Mouse (Mus musculus) stomach, embryonic 16.5 days (tissue): ENCODE measurements around the gene Obsl1. TPM values are rescaled to one million over a fixed set of nuclear protein-coding genes. Genes with fewer than 3 reads are reported as not detected.

Source experiments
- ATAC-seq: fragments of 200-750 bp; cut with Nextera tagmentation; 2 replicates; pipeline ENCODE4 v1.8.0; 2017; ENCODE audit warnings: moderate number of reproducible peaks, moderate TSS enrichment; ENCODE audit not compliant: insufficient read depth, low FRiP score
- H3K27ac ChIP-seq: fragments of 300-500 bp; sonication (generic); 2 replicates; pipeline ENCODE4 v1.5.1; 2014; ENCODE audit warnings: low read length
- H3K27me3 ChIP-seq: fragments of 300-500 bp; sonication (generic); 2 replicates; pipeline ENCODE4 v1.6.1; 2014; ENCODE audit warnings: low read length, control low read depth, mixed read lengths; ENCODE audit not compliant: control insufficient read depth, insufficient read depth
- H3K36me3 ChIP-seq: fragments of 300-500 bp; sonication (generic); 2 replicates; pipeline ENCODE4 v1.6.1; 2014; ENCODE audit warnings: low read length; ENCODE audit not compliant: control insufficient read depth, insufficient read depth
- H3K4me1 ChIP-seq: fragments of 300-500 bp; sonication (generic); 2 replicates; pipeline ENCODE4 v1.6.1; 2014; ENCODE audit warnings: low read length, control low read depth, mixed read lengths; ENCODE audit not compliant: control insufficient read depth, insufficient read depth
- H3K4me2 ChIP-seq: fragments of 300-500 bp; sonication (generic); 2 replicates; pipeline ENCODE4 v1.6.1; 2014; ENCODE audit warnings: low read depth, low read length, mixed read lengths
- H3K4me3 ChIP-seq: fragments of 300-500 bp; sonication (generic); replicated peaks from 2 replicates; pipeline ENCODE4 v1.5.1; 2014; ENCODE audit warnings: mild to moderate bottlenecking, low read length
- H3K9ac ChIP-seq: fragments of 300-500 bp; sonication (generic); 2 replicates; pipeline ENCODE4 v1.6.1; 2014; ENCODE audit warnings: low read length
- H3K9me3 ChIP-seq: fragments of 300-500 bp; sonication (generic); replicated peaks from 2 replicates; pipeline ENCODE4 v1.6.1; 2016; ENCODE audit warnings: low read length, control low read depth; ENCODE audit not compliant: control insufficient read depth
- whole genome bisulfite sequencing: fragments of 180-500 bp; shearing (Covaris S2); extraction: QIAGEN DNeasy Blood & Tissue Kit; methylation state at CpG from one replicate; pipeline ENCODE4 v1.1.7; 2014; 5-methylcytosine and 5-hydroxymethylcytosine counted together
- polyA plus RNA-seq: library from polyadenylated mRNA; unstranded; fragments of >200 nt; fragmentation: Nextera tagmentation; extraction: Ambion mirVana; gene quantifications from 2 replicates; pipeline ENCODE4 v1.2.1, GENCODE M21; 2015

Gene Obsl1
- polyA plus RNA-seq, 1 experiment from 2014 or later, result 44.4 TPM

DNA sequence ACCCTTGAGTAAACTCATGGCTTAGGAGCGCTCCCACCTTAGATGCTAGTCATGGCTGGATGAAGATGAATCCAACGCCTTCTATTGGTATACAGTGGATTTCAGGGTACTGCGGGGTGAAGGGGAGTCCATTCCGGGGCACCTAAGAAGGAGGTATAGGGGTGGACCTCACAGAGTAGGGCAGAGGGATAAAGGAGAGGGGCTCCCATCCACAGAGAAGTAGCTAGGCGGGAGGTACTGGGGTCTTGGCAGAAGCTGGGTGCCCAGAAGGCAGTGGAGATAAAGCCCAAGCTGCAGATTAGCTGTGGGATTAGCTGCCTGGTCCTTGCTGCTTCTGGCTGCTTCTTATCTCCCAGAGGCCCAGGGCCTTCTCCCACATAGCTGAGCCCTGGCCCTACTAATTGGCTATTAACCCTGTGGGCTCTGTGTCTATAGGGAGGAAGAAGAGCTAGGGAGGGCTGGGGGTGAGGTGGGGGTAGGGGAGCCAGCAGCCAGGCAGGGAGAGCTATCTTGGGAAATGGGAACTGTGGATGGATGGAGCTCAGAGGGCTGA is 42.5 kb downstream of the Obsl1 start:
- H3K9me3 ChIP-seq, result no peaks in the 10 kb centered on the region
- peaks cover 15% of the 10 kb centered on the region; the same call in 1 of the 2 replicates for H3K4me1 ChIP-seq
- no peak overlapping the region for H3K27ac ChIP-seq
- ATAC-seq, result no peak
- no peaks in the 10 kb centered on the region for H3K36me3 ChIP-seq
- peaks cover 6% of the 10 kb centered on the region for H3K27me3 ChIP-seq
- peak overlapping the region; percentile 44; the same call in 1 of the 2 replicates for H3K9ac ChIP-seq
- no peak overlapping the region for H3K4me2 ChIP-seq
- H3K4me3 ChIP-seq, result no peak overlapping the region
- WGBS, result 76% methylated on average over 5 of the region's 5 CpGs

DNA sequence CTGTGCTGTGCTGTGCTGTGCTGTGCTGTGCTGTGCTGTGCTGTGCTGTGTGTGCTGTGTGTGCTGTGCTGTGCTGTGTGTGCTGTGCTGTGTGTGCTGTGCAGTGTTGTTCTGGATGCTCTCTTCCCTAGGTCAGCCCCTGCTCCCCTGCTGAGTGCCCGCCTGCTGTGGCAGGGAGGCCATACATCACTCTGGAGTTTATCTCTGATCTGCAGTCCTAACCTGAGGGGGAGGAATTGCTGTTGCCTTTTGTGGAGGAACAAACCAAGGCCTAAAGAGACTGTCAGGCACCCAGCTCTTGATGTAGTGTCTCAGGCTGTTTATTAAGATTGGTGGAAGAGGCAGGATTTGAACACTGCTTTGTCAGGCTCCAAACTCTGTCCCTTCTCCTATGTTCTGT is 43.6 kb downstream of the Obsl1 start:
- WGBS, result 44% methylated on average over 1 of the region's 1 CpGs
- Histone ChIP-seq H3K9me3 (no peaks in the 10 kb centered on the region), H3K4me2 (no peak overlapping the region), H3K9ac (no peak overlapping the region), H3K4me3 (no peak overlapping the region), H3K27ac (no peak overlapping the region), H3K4me1 (peaks cover 19% of the 10 kb centered on the region; the same call in 1 of the 2 replicates), H3K27me3 (peaks cover 6% of the 10 kb centered on the region), H3K36me3 (no peaks in the 10 kb centered on the region)
- ATAC-seq, result no peak

DNA sequence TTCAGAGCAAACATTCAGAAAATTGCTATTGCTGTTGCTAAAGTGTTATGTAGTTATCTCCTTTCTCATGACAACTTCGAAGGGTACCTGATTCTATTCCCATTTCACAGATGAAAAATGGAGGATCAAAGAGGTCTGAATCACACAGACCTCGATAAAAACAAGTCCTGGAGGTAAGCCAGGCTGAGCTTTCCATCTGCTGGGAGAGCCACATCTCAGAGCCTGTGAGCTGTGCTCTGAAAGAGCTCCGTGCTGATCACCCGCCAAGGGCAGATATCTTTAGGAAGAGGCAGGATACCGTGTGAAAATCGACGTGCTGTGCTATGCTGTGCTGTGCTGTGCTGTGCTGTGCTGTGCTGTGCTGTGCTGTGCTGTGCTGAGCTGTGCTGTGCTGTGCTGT is 46.0 kb downstream of the Obsl1 start:
- H3K27me3 ChIP-seq, result peaks cover 17% of the 10 kb centered on the region
- WGBS, result 69% methylated on average over 7 of the region's 7 CpGs
- no peak overlapping the region for H3K4me2 ChIP-seq
- H3K9ac ChIP-seq, result no peak overlapping the region
- H3K27ac ChIP-seq, result no peak overlapping the region
- H3K4me3 ChIP-seq, result no peak overlapping the region
- H3K36me3 ChIP-seq, result no peaks in the 10 kb centered on the region
- H3K4me1 ChIP-seq, result peaks cover 22% of the 10 kb centered on the region; the same call in 1 of the 2 replicates
- no peak for ATAC-seq
- H3K9me3 ChIP-seq, result no peaks in the 10 kb centered on the region

DNA sequence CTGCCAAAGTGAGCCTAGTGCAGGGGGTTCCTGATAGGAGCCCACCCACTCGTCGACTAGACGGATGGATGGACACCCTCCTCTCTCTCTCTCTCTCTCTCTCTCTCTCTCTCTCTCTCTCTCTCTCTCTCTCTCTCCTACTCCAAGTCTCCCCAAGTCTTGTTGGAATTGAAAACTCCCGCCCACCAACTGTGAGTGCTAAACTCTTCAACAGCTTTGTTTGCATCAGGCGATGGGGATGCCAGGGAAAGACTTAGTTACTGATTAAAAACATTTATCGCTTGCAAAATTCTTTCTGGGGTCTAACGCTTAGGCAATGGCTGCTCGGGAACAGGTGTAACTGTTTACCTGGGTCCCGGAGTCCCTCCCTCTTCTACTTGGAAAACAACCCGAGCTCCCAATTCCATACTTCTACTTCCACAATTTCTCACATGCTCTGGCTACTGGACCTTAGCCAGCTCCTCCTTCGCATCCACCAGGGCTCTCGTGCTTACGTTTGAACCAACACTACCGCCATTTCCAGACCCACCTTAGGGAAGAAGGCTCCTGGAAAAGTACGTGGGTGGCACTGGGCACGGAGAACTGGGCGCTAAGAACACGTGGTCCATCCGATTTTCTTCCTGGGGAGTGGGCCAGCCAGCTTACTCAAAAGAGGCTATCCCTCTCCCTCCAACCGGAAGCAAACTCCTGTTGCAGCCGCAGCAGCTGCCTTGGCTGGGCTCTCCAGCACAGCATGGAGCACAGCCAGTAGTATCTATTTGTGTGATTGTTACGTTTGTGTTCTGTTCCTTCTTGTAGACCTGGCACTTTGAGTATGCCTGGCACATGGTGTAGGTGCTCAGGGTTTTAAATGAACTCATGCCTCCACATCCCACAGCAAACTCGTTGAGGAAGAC is 47.2 kb downstream of the Obsl1 start:
- ATAC-seq, result peak; percentile 18; the same call in 1 of the 2 replicates
- Histone ChIP-seq H3K36me3 (no peaks in the 10 kb centered on the region), H3K27me3 (peaks cover 20% of the 10 kb centered on the region), H3K4me3 (peak overlapping the region; percentile 44), H3K9ac (peak overlapping the region; percentile 73), H3K27ac (peak overlapping the region; percentile 88), H3K4me2 (peak overlapping the region; percentile 64), H3K9me3 (no peaks in the 10 kb centered on the region), H3K4me1 (peaks cover 22% of the 10 kb centered on the region; the same call in 1 of the 2 replicates)
- 8% methylated on average over 23 of the region's 23 CpGs for WGBS

DNA sequence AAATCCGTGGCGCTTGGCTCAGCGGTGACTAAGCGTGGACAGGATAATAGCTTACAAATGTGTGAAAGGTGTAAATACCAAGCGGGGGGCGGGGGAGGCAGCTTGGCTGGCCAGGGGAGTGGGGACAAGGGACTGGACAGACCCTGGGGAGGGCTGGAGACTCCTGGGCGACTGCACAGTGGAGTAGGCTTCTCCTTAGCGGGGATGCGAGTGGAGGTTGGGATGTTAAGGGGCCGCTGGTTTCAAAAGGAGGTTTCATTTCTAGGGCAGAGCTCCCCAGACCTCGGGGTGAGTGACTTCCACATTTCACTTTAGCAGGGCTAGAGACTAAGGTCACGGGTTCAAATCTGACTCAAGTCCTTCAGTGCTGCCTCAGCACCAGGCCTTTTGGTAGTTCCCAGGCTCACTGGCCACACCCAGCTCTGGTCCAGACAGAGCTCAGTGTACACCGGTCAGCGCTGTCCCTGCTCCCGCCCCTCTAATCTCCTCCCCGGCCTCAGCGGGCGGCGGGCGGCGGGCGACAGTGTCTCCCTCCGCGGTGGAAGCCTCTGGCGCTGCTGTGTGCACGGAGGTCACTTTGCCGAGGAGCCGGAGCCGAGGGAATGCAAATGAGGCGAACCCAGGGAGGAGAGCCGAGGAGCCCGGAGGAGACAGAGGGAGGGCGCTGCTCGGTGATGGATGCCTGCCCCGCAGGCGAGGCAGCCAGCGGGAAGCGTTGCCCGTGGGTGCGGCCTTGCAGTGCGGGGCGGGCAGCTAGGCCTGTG is 48.0 kb downstream of the Obsl1 start:
- Histone ChIP-seq H3K9ac (peak overlapping the region; percentile 73), H3K36me3 (no peaks in the 10 kb centered on the region), H3K27ac (peak overlapping the region; percentile 88), H3K4me3 (peak overlapping the region; percentile 44), H3K4me1 (peaks cover 22% of the 10 kb centered on the region; the same call in 1 of the 2 replicates), H3K4me2 (peak overlapping the region; percentile 64), H3K27me3 (peaks cover 20% of the 10 kb centered on the region), H3K9me3 (no peaks in the 10 kb centered on the region)
- 3% methylated on average over 42 of the region's 42 CpGs for WGBS
- peak; percentile 81 for ATAC-seq

DNA sequence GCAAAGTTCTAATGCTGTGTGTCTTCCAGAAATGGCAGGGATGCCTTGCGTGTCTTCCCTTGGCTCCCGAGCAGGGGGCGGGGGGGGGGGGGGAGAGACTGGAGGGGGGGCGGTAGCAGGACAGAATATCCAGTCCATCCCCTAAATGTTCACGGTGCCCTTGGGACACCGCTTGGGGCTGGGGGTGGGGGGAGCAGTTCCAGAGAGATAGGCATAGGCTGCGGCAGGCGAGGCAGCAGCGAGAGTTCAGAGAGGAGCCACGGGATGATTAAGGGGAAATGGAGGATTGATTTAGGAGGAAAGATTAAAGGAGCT is 48.6 kb downstream of the Obsl1 start:
- peaks cover 21% of the 10 kb centered on the region for H3K27me3 ChIP-seq
- no peaks in the 10 kb centered on the region for H3K9me3 ChIP-seq
- H3K9ac ChIP-seq, result no peak overlapping the region
- no peak; the same call in 1 of the 2 replicates for ATAC-seq
- no peak overlapping the region for H3K4me3 ChIP-seq
- H3K4me1 ChIP-seq, result peaks cover 22% of the 10 kb centered on the region; the same call in 1 of the 2 replicates
- WGBS, result 6% methylated on average over 8 of the region's 10 CpGs
- no peak overlapping the region for H3K27ac ChIP-seq
- H3K36me3 ChIP-seq, result no peaks in the 10 kb centered on the region
- peak overlapping the region; percentile 64 for H3K4me2 ChIP-seq

DNA sequence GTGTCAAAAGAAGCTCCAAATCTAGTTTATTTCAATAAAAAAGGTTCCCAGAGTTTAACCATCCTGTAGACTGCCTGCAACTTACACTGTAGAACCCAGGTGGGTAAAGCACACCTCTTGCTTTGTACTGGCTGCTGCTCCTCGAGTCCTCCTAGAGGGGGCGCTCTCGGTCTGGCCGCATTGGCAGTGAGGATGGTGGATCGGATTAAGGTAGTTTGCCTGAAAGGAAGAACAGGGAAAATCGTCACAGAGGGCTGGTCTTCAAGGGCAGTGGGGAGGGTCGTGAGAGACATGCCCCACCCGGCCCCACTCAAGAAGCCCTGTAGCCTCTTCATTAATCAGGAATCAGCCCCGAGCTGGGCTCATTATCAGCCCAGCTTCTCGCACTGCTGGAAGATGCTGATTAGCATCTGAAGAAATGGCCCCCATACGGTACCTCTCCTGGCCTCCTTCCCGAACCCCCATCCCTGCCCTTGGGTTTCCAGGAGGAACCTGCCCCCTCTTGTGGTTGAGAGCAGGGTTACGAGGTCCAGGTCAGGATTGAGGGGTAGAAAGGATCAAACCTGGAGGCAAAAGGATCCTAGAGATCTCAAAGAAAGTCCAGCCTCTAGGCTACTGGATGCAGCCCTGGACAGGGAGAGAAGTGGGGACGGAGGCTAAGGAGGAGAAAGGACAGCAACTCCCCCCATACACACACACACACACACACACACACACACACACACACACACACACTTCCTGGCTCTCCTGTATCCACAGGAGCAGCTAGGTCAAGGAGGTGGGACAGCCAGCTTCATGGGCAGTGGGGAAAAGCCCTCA is 49.3 kb downstream of the Obsl1 start:
- 19% methylated on average over 14 of the region's 14 CpGs for WGBS
- Histone ChIP-seq H3K4me2 (no peak overlapping the region; the same call in 1 of the 2 replicates), H3K9ac (no peak overlapping the region), H3K4me3 (no peak overlapping the region), H3K27me3 (peaks cover 28% of the 10 kb centered on the region), H3K4me1 (peaks cover 22% of the 10 kb centered on the region; the same call in 1 of the 2 replicates), H3K9me3 (no peaks in the 10 kb centered on the region), H3K36me3 (no peaks in the 10 kb centered on the region), H3K27ac (no peak overlapping the region)
- no peak for ATAC-seq

DNA sequence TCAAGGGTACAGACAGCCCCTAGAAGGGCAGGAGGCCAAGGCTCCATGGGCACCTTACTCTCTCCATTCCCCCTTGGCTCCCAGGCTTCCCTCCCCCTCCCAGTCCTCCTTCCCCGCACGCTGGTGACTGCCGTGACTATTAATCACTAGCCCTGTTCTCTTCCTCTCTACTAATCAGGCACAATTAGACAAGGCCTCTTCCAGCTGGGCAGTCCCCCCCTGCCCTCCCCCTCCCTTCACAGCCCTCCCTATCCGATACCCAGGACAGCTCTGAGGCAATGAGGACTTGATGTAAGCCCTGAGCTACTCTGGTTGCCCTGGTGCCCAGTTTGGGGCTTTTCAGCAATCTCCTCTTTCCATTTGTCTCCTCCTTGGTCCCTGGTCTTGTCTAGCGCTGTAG is 50.3 kb downstream of the Obsl1 start:
- H3K4me1 ChIP-seq, result peaks cover 22% of the 10 kb centered on the region; the same call in 1 of the 2 replicates
- WGBS, result 43% methylated on average over 5 of the region's 5 CpGs

More for the DNA sequence above, 50.3 kb downstream of the Obsl1 start:
- Histone ChIP-seq H3K9ac (no peak overlapping the region), H3K27ac (no peak overlapping the region), H3K27me3 (peaks cover 37% of the 10 kb centered on the region), H3K36me3 (no peaks in the 10 kb centered on the region), H3K9me3 (no peaks in the 10 kb centered on the region), H3K4me3 (no peak overlapping the region), H3K4me2 (no peak overlapping the region)
- no peak for ATAC-seq
